Mouse (Mus musculus): ENCODE data around the gene Sppl3. TPM values are rescaled to one million over a fixed set of nuclear protein-coding genes. Genes with fewer than 3 reads are reported as not detected.

The Sppl3 gene
- total and polyA plus RNA-seq, 2 experiments: 8.7 to 24.0 TPM

GRCm38 (mm10) chr5:115037099-115037498, 26.2 kb downstream of the Sppl3 start:
- TF ChIP-seq POLR2A (IDR thresholded peaks at IDR 0.05; ENCODE audit: extremely low read depth, insufficient read depth, low read length): no peak
- no peak for TF ChIP-seq CTCF (IDR thresholded peaks at IDR 0.05; ENCODE audit: low read depth, low read length)
- H3K27ac ChIP-seq (replicated peaks; ENCODE audit: insufficient read depth, low read depth, low read length): no peak overlapping the region

GRCm38 (mm10) chr5:115040756-115041155, 29.8 kb downstream of the Sppl3 start:
- H3K27me3 ChIP-seq (ENCODE audit: control insufficient read depth, insufficient read depth, low read length): no peaks in the 10 kb centered on the region

More at GRCm38 (mm10) chr5:115037099-115037498, 26.2 kb downstream of the Sppl3 start:
- DNase-seq (ENCODE audit: extremely low read depth, low read depth, low spot score): no peak
- no peaks in the 10 kb centered on the region for H3K27me3 ChIP-seq (ENCODE audit: control insufficient read depth, insufficient read depth, low read length)
- H3K79me2 ChIP-seq (ENCODE audit: control insufficient read depth, insufficient read depth, low read length): peaks cover 41% of the 10 kb centered on the region; the same call in 1 of the 2 replicates
- peaks cover 12% of the 10 kb centered on the region for H3K4me1 ChIP-seq (ENCODE audit: control insufficient read depth, insufficient read depth, low read length)
- H3K4me3 ChIP-seq (ENCODE audit: insufficient read depth, low read depth, low read length): no peak overlapping the region
- H3K9ac ChIP-seq (ENCODE audit: low read depth, low read length): no peak overlapping the region
- 98% methylated on average over 2 of the region's 2 CpGs for WGBS
- H3K36me3 ChIP-seq (ENCODE audit: control insufficient read depth, insufficient read depth, low read length): no peaks in the 10 kb centered on the region

DNA sequence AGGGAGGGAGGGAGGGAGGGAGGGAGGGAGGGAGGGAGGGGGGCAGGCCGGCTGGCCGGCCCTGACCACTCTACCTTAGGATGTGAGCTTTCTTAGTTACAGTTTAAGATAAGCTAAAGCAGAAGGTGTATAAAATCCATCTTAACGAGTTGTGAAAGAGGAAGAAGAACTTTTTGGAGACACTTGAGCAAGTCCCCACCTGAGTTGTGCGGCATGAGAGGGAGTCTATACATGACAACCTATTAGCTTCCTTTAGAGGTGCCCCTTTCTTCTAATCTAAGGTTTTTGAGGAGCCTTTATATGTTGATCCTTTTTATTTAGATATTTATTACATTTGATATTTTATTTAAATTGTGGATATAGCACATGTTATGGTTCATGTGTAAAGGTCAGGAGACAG, 32.7 kb downstream of the Sppl3 start:
- WGBS: 90% methylated on average over 4 of the region's 4 CpGs
- Histone ChIP-seq H3K27ac (replicated peaks; ENCODE audit: insufficient read depth, low read depth, low read length) (no peak overlapping the region), H3K4me1 (ENCODE audit: control insufficient read depth, insufficient read depth, low read length) (peaks cover 3% of the 10 kb centered on the region; the same call in 1 of the 2 replicates), H3K9ac (ENCODE audit: low read depth, low read length) (no peak overlapping the region), H3K36me3 (ENCODE audit: control insufficient read depth, insufficient read depth, low read length) (no peaks in the 10 kb centered on the region), H3K4me3 (ENCODE audit: insufficient read depth, low read depth, low read length) (no peak overlapping the region), H3K79me2 (ENCODE audit: control insufficient read depth, insufficient read depth, low read length) (peaks cover 30% of the 10 kb centered on the region), H3K27me3 (ENCODE audit: control insufficient read depth, insufficient read depth, low read length) (no peaks in the 10 kb centered on the region)
- TF ChIP-seq CTCF (IDR thresholded peaks at IDR 0.05; ENCODE audit: low read depth, low read length) (no peak), POLR2A (IDR thresholded peaks at IDR 0.05; ENCODE audit: extremely low read depth, insufficient read depth, low read length) (no peak)
- DNase-seq (ENCODE audit: extremely low read depth, low read depth, low spot score): no peak

More at GRCm38 (mm10) chr5:115040756-115041155, 29.8 kb downstream of the Sppl3 start:
- H3K27ac ChIP-seq (replicated peaks; ENCODE audit: insufficient read depth, low read depth, low read length): no peak overlapping the region
- H3K36me3 ChIP-seq (ENCODE audit: control insufficient read depth, insufficient read depth, low read length): no peaks in the 10 kb centered on the region
- peaks cover 3% of the 10 kb centered on the region; the same call in 1 of the 2 replicates for H3K4me1 ChIP-seq (ENCODE audit: control insufficient read depth, insufficient read depth, low read length)
- no peak overlapping the region for H3K9ac ChIP-seq (ENCODE audit: low read depth, low read length)
- H3K4me3 ChIP-seq (ENCODE audit: insufficient read depth, low read depth, low read length): no peak overlapping the region
- peak; percentile 90 for DNase-seq (ENCODE audit: extremely low read depth, low read depth, low spot score)
- H3K79me2 ChIP-seq (ENCODE audit: control insufficient read depth, insufficient read depth, low read length): peaks cover 33% of the 10 kb centered on the region
- WGBS: 2% methylated on average over 4 of the region's 4 CpGs
- TF ChIP-seq POLR2A (IDR thresholded peaks at IDR 0.05; ENCODE audit: extremely low read depth, insufficient read depth, low read length) (no peak), CTCF (IDR thresholded peaks at IDR 0.05; ENCODE audit: low read depth, low read length) (no peak)

- peaks cover 3% of the 10 kb centered on the region; the same call in 1 of the 2 replicates for H3K4me1 ChIP-seq (ENCODE audit: control insufficient read depth, insufficient read depth, low read length)
- no peak for TF ChIP-seq CTCF (IDR thresholded peaks at IDR 0.05; ENCODE audit: low read depth, low read length)
- TF ChIP-seq POLR2A (IDR thresholded peaks at IDR 0.05; ENCODE audit: extremely low read depth, insufficient read depth, low read length): no peak
- no peaks in the 10 kb centered on the region for H3K36me3 ChIP-seq (ENCODE audit: control insufficient read depth, insufficient read depth, low read length)
- H3K27me3 ChIP-seq (ENCODE audit: control insufficient read depth, insufficient read depth, low read length): no peaks in the 10 kb centered on the region
- no peak for DNase-seq (ENCODE audit: extremely low read depth, low read depth, low spot score)
- H3K4me3 ChIP-seq (ENCODE audit: insufficient read depth, low read depth, low read length): no peak overlapping the region
- 89% methylated on average over 2 of the region's 2 CpGs for WGBS
- H3K27ac ChIP-seq (replicated peaks; ENCODE audit: insufficient read depth, low read depth, low read length): no peak overlapping the region
- H3K79me2 ChIP-seq (ENCODE audit: control insufficient read depth, insufficient read depth, low read length): peaks cover 36% of the 10 kb centered on the region
- H3K9ac ChIP-seq (ENCODE audit: low read depth, low read length): no peak overlapping the region
These were observed 34.3 kb downstream of the Sppl3 start for GRCm38 (mm10) chr5:115045146-115045677.

GRCm38 (mm10) chr5:115049692-115050091, 38.8 kb downstream of the Sppl3 start:
- no peak for TF ChIP-seq CTCF (IDR thresholded peaks at IDR 0.05; ENCODE audit: low read depth, low read length)
- no peak for TF ChIP-seq POLR2A (IDR thresholded peaks at IDR 0.05; ENCODE audit: extremely low read depth, insufficient read depth, low read length)
- H3K27me3 ChIP-seq (ENCODE audit: control insufficient read depth, insufficient read depth, low read length): no peaks in the 10 kb centered on the region
- DNase-seq (ENCODE audit: extremely low read depth, low read depth, low spot score): no peak
- peaks cover 17% of the 10 kb centered on the region for H3K4me1 ChIP-seq (ENCODE audit: control insufficient read depth, insufficient read depth, low read length)
- WGBS: 82% methylated on average over 6 of the region's 6 CpGs
- H3K4me3 ChIP-seq (ENCODE audit: insufficient read depth, low read depth, low read length): no peak overlapping the region
- peaks cover 59% of the 10 kb centered on the region for H3K79me2 ChIP-seq (ENCODE audit: control insufficient read depth, insufficient read depth, low read length)
- no peak overlapping the region for H3K27ac ChIP-seq (replicated peaks; ENCODE audit: insufficient read depth, low read depth, low read length)
- H3K9ac ChIP-seq (ENCODE audit: low read depth, low read length): no peak overlapping the region
- H3K36me3 ChIP-seq (ENCODE audit: control insufficient read depth, insufficient read depth, low read length): no peaks in the 10 kb centered on the region

GRCm38 (mm10) chr5:115050776-115051175, 39.8 kb downstream of the Sppl3 start:
- no peaks in the 10 kb centered on the region for H3K27me3 ChIP-seq (ENCODE audit: control insufficient read depth, insufficient read depth, low read length)
- H3K36me3 ChIP-seq (ENCODE audit: control insufficient read depth, insufficient read depth, low read length): no peaks in the 10 kb centered on the region
- TF ChIP-seq POLR2A (IDR thresholded peaks at IDR 0.05; ENCODE audit: extremely low read depth, insufficient read depth, low read length) (no peak), CTCF (IDR thresholded peaks at IDR 0.05; ENCODE audit: low read depth, low read length) (no peak)
- peaks cover 53% of the 10 kb centered on the region for H3K79me2 ChIP-seq (ENCODE audit: control insufficient read depth, insufficient read depth, low read length)
- 84% methylated on average over 6 of the region's 6 CpGs for WGBS
- peaks cover 17% of the 10 kb centered on the region for H3K4me1 ChIP-seq (ENCODE audit: control insufficient read depth, insufficient read depth, low read length)
- DNase-seq (ENCODE audit: extremely low read depth, low read depth, low spot score): no peak
- no peak overlapping the region for H3K27ac ChIP-seq (replicated peaks; ENCODE audit: insufficient read depth, low read depth, low read length)
- H3K4me3 ChIP-seq (ENCODE audit: insufficient read depth, low read depth, low read length): no peak overlapping the region
- H3K9ac ChIP-seq (ENCODE audit: low read depth, low read length): no peak overlapping the region
